In the genomic region with DNA sequence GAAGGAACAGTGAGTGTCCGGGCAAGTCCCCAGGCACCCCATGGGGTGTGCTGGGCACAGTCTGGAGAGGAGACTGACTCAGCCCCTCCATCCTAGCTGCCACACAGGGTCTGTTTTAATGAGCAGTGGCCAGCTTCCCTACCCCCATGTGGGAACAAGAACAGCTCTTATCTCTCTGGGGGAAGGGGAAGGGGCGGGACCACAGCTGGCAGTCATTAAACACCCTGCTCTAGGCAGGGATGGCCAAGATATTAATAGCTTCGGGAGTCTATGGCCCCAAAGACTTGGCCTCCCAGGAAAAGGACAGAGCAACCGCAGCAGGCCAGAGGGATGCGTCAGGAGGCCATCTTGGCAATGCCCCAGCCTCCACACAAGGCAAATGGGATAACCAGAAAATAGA, we compare ENCODE assay signal across 1 mouse cellular context.
A peak's percentile ranks its signal among the peaks of the same experiment; 100 is the strongest.
TF ChIP-seq lines count a peak whose summit lies in the region.

No protein-coding gene starts in this region.

TF ChIP-seq in myocyte, 11 proteins besides CTCF, POLR2A, EP300 and RAD21 (continued from another document):
- TF ChIP-seq TCF12 (IDR thresholded peaks at IDR 0.05; ENCODE audit: insufficient read depth, poor library complexity, severe bottlenecking) (peak; percentile 65), MAX (IDR thresholded peaks at IDR 0.05; ENCODE audit: low read depth) (no peak), USF1 (IDR thresholded peaks at IDR 0.05; ENCODE audit: low read depth) (no peak), CEBPB (IDR thresholded peaks at IDR 0.05; ENCODE audit: insufficient read depth, poor library complexity, severe bottlenecking) (no peak)
